Mouse (Mus musculus) embryonic fibroblast, embryonic 13.5 days (primary cell): Measurements from ENCODE around the gene Rev1. TPM values are rescaled to one million over a fixed set of nuclear protein-coding genes. Genes with fewer than 3 reads are reported as not detected.

Experiments
- H3K27ac ChIP-seq: 2 replicates; pipeline ENCODE4 v1.5.1; 2012; ENCODE audit warnings: low read length, control low read depth, inconsistent platforms; ENCODE audit not compliant: insufficient read depth
- H3K4me1 ChIP-seq: 2 replicates; pipeline ENCODE4 v1.6.1; 2011; ENCODE audit warnings: low read length; ENCODE audit not compliant: control insufficient read depth, insufficient read depth
- H3K4me3 ChIP-seq: 2 replicates; pipeline ENCODE4 v1.5.1; 2011; ENCODE audit warnings: mild to moderate bottlenecking, control low read depth, low read length; ENCODE audit not compliant: insufficient read depth
- CTCF ChIP-seq: IDR thresholded peaks from 2 replicates; pipeline ENCODE4 v1.5.1; 2011; ENCODE audit warnings: mild to moderate bottlenecking, control low read depth, low read length, moderate library complexity, borderline replicate concordance; ENCODE audit not compliant: insufficient read depth
- POLR2A ChIP-seq: IDR thresholded peaks from 2 replicates; pipeline ENCODE4 v1.6.1; 2011; ENCODE audit warnings: low read depth, mild to moderate bottlenecking, control low read depth, low read length, moderate library complexity
- polyA plus RNA-seq: library from polyadenylated mRNA; stranded (reverse); fragments of >200 nt; gene quantifications from 2 replicates; pipeline ENCODE4 v1.2.4, GENCODE M21; 2011; ENCODE audit warnings: low read depth; ENCODE audit not compliant: missing spikeins, insufficient read length

The Rev1 gene
- polyA plus RNA-seq, 1 experiment: 29.8 TPM

GRCm38 (mm10) chr1:38035521-38035920, 94.1 kb downstream of the Rev1 start:
- no peak for TF ChIP-seq CTCF
- no peak for TF ChIP-seq POLR2A
- Histone ChIP-seq H3K4me3 (no peak overlapping the region), H3K4me1 (no peaks in the 10 kb centered on the region), H3K27ac (no peak overlapping the region)

DNA sequence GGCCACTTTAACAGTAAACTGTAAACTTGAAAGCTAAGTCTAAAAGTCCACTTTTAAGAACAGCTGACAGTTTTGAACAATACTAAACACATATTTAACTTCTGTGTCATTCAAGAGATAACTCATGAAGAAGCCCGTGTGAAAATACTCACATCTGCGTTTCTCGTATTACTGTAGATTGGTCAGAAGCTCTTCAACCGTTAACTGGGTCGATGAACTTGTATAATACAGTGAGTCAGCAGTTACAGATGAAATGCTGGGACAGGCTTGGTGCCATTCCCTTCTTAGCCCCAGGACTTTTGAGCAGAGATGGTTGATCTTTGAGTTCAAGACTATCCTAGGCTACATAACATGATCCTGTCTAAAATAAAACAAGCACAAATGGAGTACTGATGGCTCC, 98.2 kb downstream of the Rev1 start:
- Histone ChIP-seq H3K27ac (no peak overlapping the region), H3K4me3 (no peak overlapping the region), H3K4me1 (0 out of 2 replicates have a peak, but pooled peaks cover 2% of the 10 kb centered on the region)
- TF ChIP-seq POLR2A (no peak), CTCF (no peak)

GRCm38 (mm10) chr1:38027301-38027700, 102.3 kb downstream of the Rev1 start:
- 0 out of 2 replicates have a peak, but pooled peaks cover 2% of the 10 kb centered on the region for H3K4me1 ChIP-seq
- H3K27ac ChIP-seq: no peak overlapping the region
- TF ChIP-seq CTCF (no peak), POLR2A (no peak)
- H3K4me3 ChIP-seq: no peak overlapping the region

DNA sequence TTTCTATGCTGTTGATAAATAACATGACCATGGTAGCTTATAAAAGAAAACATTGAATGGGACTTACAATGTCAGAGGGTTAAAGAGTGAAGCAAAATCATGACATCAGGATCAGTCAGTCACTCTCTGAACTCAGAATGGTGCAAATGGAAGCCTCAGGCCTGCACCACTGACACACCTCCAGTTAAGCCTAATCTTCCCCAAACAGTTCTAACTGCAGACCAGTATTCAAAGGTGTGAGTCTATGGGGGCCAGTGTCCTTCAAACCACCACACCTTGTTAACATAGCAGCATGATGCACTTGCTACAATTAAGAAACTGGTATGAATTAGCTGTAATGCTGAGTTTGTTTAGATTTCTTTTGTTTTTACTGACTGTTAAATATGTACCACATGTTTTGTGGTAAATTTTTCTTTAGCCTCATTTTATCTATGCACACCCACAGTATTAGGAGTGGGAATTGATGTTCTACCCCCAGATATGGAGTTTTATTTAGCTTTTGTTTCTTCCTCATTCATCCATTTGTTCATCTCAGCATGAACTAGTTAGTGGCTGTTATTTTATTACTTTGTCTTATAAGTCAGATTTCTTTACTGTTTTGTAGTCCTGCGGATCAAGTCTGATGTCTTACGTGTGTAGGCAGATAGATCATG, 114.9 kb downstream of the Rev1 start:
- Histone ChIP-seq H3K4me1 (peaks cover 3% of the 10 kb centered on the region), H3K27ac (no peak overlapping the region), H3K4me3 (no peak overlapping the region)
- no peak for TF ChIP-seq POLR2A
- TF ChIP-seq CTCF: no peak

GRCm38 (mm10) chr1:38012509-38012908, 117.1 kb downstream of the Rev1 start:
- Histone ChIP-seq H3K4me1 (peaks cover 3% of the 10 kb centered on the region), H3K4me3 (no peak overlapping the region), H3K27ac (no peak overlapping the region)
- TF ChIP-seq CTCF (no peak), POLR2A (no peak)

- H3K4me3 ChIP-seq: no peak overlapping the region
- peaks cover 3% of the 10 kb centered on the region for H3K4me1 ChIP-seq
- TF ChIP-seq CTCF (no peak), POLR2A (no peak)
- no peak overlapping the region for H3K27ac ChIP-seq
Observed at GRCm38 (mm10) chr1:38012104-38012503, 117.5 kb downstream of the Rev1 start.

DNA sequence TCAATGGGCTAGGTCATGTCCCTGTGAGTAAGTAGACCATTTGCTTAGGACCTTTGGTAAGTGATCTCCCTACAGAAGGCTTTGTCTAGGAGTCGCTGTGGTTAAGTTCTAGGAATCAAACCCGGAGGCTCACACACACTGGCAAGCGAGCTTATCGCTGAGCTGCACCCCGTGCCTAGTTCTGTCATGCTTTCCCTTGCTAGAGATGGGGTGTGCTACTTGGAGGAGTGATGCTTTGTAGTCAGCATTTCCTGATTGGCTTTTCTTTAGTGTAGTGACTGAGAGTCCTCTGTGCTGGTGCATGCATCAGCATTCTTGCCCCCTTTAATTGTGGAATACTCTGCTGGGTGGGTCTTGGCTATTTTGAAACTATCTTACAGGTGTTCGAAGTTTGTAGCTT, 118.0 kb downstream of the Rev1 start:
- H3K4me1 ChIP-seq: peaks cover 3% of the 10 kb centered on the region
- TF ChIP-seq POLR2A (no peak), CTCF (no peak)
- H3K27ac ChIP-seq: no peak overlapping the region
- H3K4me3 ChIP-seq: no peak overlapping the region

- H3K4me3 ChIP-seq: no peak overlapping the region
- no peak for TF ChIP-seq CTCF
- no peak for TF ChIP-seq POLR2A
- H3K27ac ChIP-seq: no peak overlapping the region
- no peaks in the 10 kb centered on the region; the same call in 1 of the 2 replicates for H3K4me1 ChIP-seq
Observed at GRCm38 (mm10) chr1:38006741-38007140, 122.9 kb downstream of the Rev1 start.

- peaks cover 2% of the 10 kb centered on the region for H3K4me1 ChIP-seq
- TF ChIP-seq CTCF: no peak
- H3K4me3 ChIP-seq: no peak overlapping the region
- no peak overlapping the region for H3K27ac ChIP-seq
Observed at GRCm38 (mm10) chr1:38003046-38003445, 126.6 kb downstream of the Rev1 start.

Other genes starting within 250 kb of the Rev1 start
- 28.4 and 29.2 TPM in 2 replicates for gene Mitd1, start 239.4 kb downstream of the Rev1 start, polyA plus RNA-seq
- gene Mrpl30, start 239.3 kb downstream of the Rev1 start, polyA plus RNA-seq: 158 and 204 TPM in 2 replicates
- gene Lyg2, start 213.3 kb downstream of the Rev1 start, polyA plus RNA-seq: not detected in 2 replicates
- not detected in 2 replicates for gene Lyg1, start 172.0 kb downstream of the Rev1 start, polyA plus RNA-seq
- 89.5 and 141 TPM in 2 replicates for gene Txndc9, start 131.9 kb downstream of the Rev1 start, polyA plus RNA-seq
- 56.2 and 63.2 TPM in 2 replicates for gene Eif5b, start 131.8 kb downstream of the Rev1 start, polyA plus RNA-seq